Mouse (Mus musculus): ENCODE data around the gene Pex14. TPM values are rescaled to one million over a fixed set of nuclear protein-coding genes. Genes with fewer than 3 reads are reported as not detected.

Pex14 gene
- polyA plus RNA-seq (2012; rRNA removed): 26.7 and 30.2 TPM in 2 replicates

GRCm38 (mm10) chr4:149099369-149100017, at the start of gene Pex14:
Gene Pex14, minus strand, starts transcription at chr4:149099876.

DNA sequence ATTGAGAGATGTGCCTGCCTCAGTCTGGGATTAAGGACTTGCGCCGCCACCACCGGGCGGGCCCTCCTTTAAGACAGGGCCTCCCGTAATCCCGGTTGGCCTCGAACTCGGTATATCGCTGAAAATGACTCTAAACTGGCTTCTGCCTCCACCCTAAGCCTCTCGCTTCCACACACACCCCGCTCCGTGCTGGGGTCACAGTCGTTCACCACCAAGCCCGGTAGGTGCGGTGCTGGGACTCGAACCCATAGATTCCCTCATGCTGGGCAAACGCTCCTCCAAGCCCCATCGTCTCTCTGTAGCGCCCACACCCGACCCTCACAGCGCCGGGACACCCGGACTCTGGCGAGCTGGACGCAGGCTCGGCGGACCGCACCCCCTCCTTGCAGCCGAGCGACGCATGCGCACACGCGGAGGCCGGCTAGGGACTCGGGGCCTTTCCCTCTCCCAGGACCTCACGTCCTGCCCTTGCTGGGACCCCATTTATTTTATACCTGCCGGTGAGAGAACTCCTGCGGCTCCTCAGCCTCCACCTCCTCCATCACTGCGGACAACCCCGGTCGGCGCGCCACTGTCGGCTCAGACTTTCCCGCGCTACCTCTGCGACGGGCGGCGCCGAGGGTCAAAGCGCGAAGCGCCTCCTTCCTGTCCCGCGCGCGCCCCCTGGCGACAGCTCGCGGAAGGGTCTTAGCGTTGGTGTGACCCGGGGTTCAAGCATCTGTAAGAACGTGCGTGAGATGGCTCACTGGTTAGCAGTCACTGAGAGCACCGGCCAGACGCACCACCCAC, 37.5 kb upstream of the Pex14 start, which contains the start of gene Cenps:
Gene Cenps (minus strand): TSS at position 648 of the 789 bp plus-strand sequence.

GRCm38 (mm10) chr4:149126663-149127062, 27.0 kb upstream of the Pex14 start, which contains the start of gene Cort:
Gene Cort, minus strand, starts transcription at chr4:149126763.

GRCm38 (mm10) chr4:149103875-149104561, 4.3 kb upstream of the Pex14 start, which contains the start of gene Dffa:
Gene Dffa, plus strand, starts transcription at chr4:149104146.

Other genes with a start within 250 kb of the Pex14 start
- gene Dffa, start 4.3 kb upstream of the Pex14 start, polyA plus RNA-seq (2012; rRNA removed): 29.5 and 31.8 TPM in 2 replicates
- 1.9 and 2.0 TPM in 2 replicates for gene Cort, start 26.9 kb upstream of the Pex14 start, polyA plus RNA-seq (2012; rRNA removed)
- gene Cenps, start 37.8 kb upstream of the Pex14 start, polyA plus RNA-seq (2012; rRNA removed): 16.3 and 17.9 TPM in 2 replicates
- 85.9 and 86.4 TPM in 2 replicates for gene Pgd, start 66.9 kb upstream of the Pex14 start, polyA plus RNA-seq (2012; rRNA removed)
- 183 and 189 TPM in 2 replicates for gene Kif1b, start 207.8 kb upstream of the Pex14 start, polyA plus RNA-seq (2012; rRNA removed)

All from central nervous system, embryonic 18 days (tissue).